Mouse (Mus musculus) hindbrain, embryonic 16.5 days (tissue): ENCODE data around the gene Slbp. TPM values are rescaled to one million over a fixed set of nuclear protein-coding genes. Genes with fewer than 3 reads are reported as not detected.

ENCODE experiments used
- ATAC-seq: fragments of 200-750 bp; cut with Nextera tagmentation; 2 replicates; pipeline ENCODE4 v1.8.0; 2017; ENCODE audit warnings: moderate TSS enrichment, moderate library complexity
- H3K27ac ChIP-seq: fragments of 300-500 bp; sonication (generic); 2 replicates; pipeline ENCODE4 v1.5.1; 2014; ENCODE audit warnings: low read depth, mild to moderate bottlenecking, control low read depth, low read length, moderate library complexity
- H3K27me3 ChIP-seq: fragments of 300-500 bp; sonication (generic); replicated peaks from 2 replicates; pipeline ENCODE4 v1.6.1; 2014; ENCODE audit warnings: low read length; ENCODE audit not compliant: control insufficient read depth, insufficient read depth
- H3K36me3 ChIP-seq: fragments of 300-500 bp; sonication (generic); 2 replicates; pipeline ENCODE4 v1.6.1; 2014; ENCODE audit warnings: mild to moderate bottlenecking, low read length, moderate library complexity, mixed read lengths; ENCODE audit not compliant: control insufficient read depth, insufficient read depth
- H3K4me1 ChIP-seq: fragments of 300-500 bp; sonication (generic); 2 replicates; pipeline ENCODE4 v1.6.1; 2014; ENCODE audit warnings: low read depth, low read length; ENCODE audit not compliant: control insufficient read depth, insufficient read depth
- H3K4me2 ChIP-seq: fragments of 300-500 bp; sonication (generic); 2 replicates; pipeline ENCODE4 v1.6.1; 2014; ENCODE audit warnings: mild to moderate bottlenecking, low read length, control low read depth, moderate library complexity
- H3K4me3 ChIP-seq: fragments of 300-500 bp; sonication (generic); 2 replicates; pipeline ENCODE4 v1.5.1; 2014; ENCODE audit warnings: mild to moderate bottlenecking, low read length, control low read depth, moderate library complexity
- H3K9ac ChIP-seq: fragments of 300-500 bp; sonication (generic); 2 replicates; pipeline ENCODE4 v1.6.1; 2014; ENCODE audit warnings: low read depth, mild to moderate bottlenecking, control low read depth, low read length, moderate library complexity
- H3K9me3 ChIP-seq: fragments of 300-500 bp; sonication (generic); 2 replicates; pipeline ENCODE4 v1.6.1; 2014; ENCODE audit warnings: mild to moderate bottlenecking, low read length, moderate library complexity; ENCODE audit not compliant: control insufficient read depth
- WGBS: fragments of 180-500 bp; shearing (Covaris S2); extraction: QIAGEN DNeasy Blood & Tissue Kit; methylation state at CpG from one replicate; pipeline ENCODE4 v1.1.7; 2014; 5-methylcytosine and 5-hydroxymethylcytosine counted together
- polyA plus RNA-seq: library from polyadenylated mRNA; unstranded; fragments of >200 nt; fragmentation: Nextera tagmentation; extraction: Ambion mirVana; gene quantifications from 2 replicates; pipeline ENCODE4 v1.2.1, GENCODE M21; 2015

Gene Slbp
- polyA plus RNA-seq, 1 experiment from 2014 or later: 133 TPM

DNA sequence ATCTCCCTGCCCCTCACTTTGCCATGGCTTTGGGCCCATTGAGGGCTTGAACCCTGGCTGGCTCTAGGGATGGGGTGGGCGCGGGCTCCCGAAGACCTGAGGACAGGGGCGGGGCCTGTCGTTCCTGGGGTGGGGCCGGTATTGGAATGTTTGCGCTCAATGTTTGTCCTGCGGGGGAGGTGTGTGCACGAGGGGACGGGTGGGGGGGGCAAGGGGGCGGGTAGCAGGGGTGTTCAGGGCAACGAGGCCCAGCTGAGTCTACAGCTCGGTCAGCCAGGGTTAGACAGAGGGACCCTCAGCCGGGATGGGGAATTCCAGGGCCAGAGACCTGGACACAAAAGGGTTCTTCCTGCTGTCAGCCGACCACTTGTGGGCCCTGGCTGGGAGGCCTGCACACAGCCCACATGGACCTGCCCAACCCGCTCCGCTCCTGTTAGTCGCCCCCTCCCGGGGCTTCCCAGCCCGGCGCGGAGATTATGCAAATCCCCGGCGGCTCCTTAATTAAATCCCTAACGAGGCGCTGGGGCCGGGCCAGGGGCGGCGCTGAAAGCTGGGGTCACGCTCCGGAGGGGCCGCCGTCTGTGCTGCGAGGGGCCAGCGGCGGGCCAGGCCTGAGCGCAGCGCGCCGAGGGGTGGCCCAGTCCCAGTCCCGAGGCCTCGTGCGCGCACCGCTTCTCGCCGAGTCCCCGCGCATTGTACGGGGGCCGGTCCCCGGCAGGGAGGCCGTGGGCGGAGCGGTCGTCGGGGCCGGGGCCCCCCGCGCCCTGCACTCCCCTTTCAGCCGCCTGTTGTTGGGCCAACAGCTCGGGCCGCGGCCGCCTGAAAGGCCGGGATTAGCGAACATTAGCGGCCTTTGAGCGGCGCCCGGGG lies 42.7 kb upstream of the Slbp start:
- no peaks in the 10 kb centered on the region for H3K9me3 ChIP-seq
- peak overlapping the region; percentile 68 for H3K9ac ChIP-seq
- WGBS: under 1% methylated on average over 53 of the region's 71 CpGs
- ATAC-seq: peak; percentile 69
- peak overlapping the region; percentile 46 for H3K4me3 ChIP-seq
- no peaks in the 10 kb centered on the region for H3K36me3 ChIP-seq
- peaks cover 19% of the 10 kb centered on the region for H3K27me3 ChIP-seq
- H3K4me2 ChIP-seq: peak overlapping the region; percentile 87
- H3K27ac ChIP-seq: peak overlapping the region; percentile 63
- peaks cover 18% of the 10 kb centered on the region for H3K4me1 ChIP-seq

GRCm38 (mm10) chr5:33694461-33694847 lies 42.1 kb upstream of the Slbp start:
- H3K4me3 ChIP-seq: no peak overlapping the region
- H3K36me3 ChIP-seq: no peaks in the 10 kb centered on the region
- no peak overlapping the region for H3K27ac ChIP-seq
- H3K27me3 ChIP-seq: peaks cover 19% of the 10 kb centered on the region
- H3K9ac ChIP-seq: no peak overlapping the region
- no peak overlapping the region for H3K4me2 ChIP-seq
- H3K9me3 ChIP-seq: no peaks in the 10 kb centered on the region
- WGBS: 43% methylated on average over 9 of the region's 9 CpGs
- H3K4me1 ChIP-seq: peaks cover 23% of the 10 kb centered on the region
- no peak for ATAC-seq

DNA sequence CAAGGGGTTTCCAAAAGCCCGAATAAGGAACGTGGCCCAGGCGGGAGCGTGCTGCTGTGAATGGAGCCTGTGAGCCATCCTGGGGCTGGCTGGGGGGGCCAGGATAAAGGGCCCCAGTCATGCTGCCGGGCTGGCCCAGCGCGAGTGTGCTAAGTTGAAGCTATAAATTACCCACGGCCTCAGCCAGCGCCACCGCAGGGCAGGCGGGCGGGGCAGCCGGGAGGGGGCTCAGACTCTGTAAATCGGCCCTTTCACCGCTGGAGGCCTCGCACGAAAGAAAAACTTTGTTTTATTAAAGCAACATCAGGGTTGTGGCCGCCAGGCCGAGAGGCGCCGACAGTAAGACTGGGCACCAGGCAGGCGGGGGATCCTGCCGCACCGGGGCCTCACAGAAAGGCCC lies 40.0 kb upstream of the Slbp start:
- peak overlapping the region; percentile 28; the same call in 1 of the 2 replicates for H3K9ac ChIP-seq
- peaks cover 34% of the 10 kb centered on the region for H3K4me1 ChIP-seq
- H3K9me3 ChIP-seq: no peaks in the 10 kb centered on the region
- no peaks in the 10 kb centered on the region for H3K36me3 ChIP-seq
- no peak overlapping the region for H3K4me2 ChIP-seq
- H3K27me3 ChIP-seq: peaks cover 14% of the 10 kb centered on the region
- WGBS: 4% methylated on average over 24 of the region's 24 CpGs
- peak; percentile 8; the same call in 1 of the 2 replicates for ATAC-seq
- H3K4me3 ChIP-seq: no peak overlapping the region
- H3K27ac ChIP-seq: peak overlapping the region; percentile 63

GRCm38 (mm10) chr5:33689852-33690645 lies 37.7 kb upstream of the Slbp start:
- no peaks in the 10 kb centered on the region for H3K9me3 ChIP-seq
- no peak overlapping the region for H3K4me3 ChIP-seq
- H3K4me1 ChIP-seq: peaks cover 25% of the 10 kb centered on the region
- no peak overlapping the region; the same call in 1 of the 2 replicates for H3K4me2 ChIP-seq
- H3K27me3 ChIP-seq: peaks cover 2% of the 10 kb centered on the region
- no peak overlapping the region for H3K9ac ChIP-seq
- 54% methylated on average over 11 of the region's 11 CpGs for WGBS
- H3K27ac ChIP-seq: peak overlapping the region; percentile 69
- peak; percentile 65 for ATAC-seq
- no peaks in the 10 kb centered on the region for H3K36me3 ChIP-seq

DNA sequence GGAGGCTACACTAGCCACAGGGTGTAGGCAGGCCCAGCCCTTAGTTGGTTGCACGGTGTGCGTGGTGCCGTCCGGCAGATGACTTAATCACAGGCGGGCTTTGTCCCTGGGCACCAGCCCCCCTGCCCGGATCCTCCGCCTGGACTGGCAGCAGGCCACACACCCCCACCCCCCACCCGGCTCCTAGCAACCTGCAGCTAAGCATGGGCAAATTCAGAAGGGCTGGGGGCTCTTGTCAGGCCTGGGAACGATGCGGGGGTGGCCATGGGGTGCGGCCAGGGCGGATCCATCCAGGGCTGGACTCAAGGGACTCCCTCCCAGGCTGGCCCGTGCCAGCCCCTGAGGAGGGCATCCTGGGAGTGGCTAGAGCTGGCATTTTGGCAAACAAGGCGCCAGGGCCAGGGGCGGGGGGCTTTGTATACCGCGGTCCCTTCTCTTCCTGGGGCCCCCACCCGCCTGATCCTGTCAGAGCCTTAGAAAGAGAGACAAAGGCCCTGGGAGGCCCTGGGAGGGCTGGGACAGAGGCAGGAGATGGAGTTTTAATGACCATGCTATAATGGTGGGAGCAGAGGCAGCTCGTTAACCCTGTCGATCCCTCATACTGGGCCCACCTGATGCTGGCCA lies 37.0 kb upstream of the Slbp start:
- Histone ChIP-seq H3K27ac (peak overlapping the region; percentile 76), H3K36me3 (no peaks in the 10 kb centered on the region), H3K4me2 (no peak overlapping the region; the same call in 1 of the 2 replicates), H3K4me1 (peaks cover 20% of the 10 kb centered on the region), H3K27me3 (peaks cover 2% of the 10 kb centered on the region), H3K4me3 (no peak overlapping the region), H3K9ac (peak overlapping the region; percentile 15), H3K9me3 (no peaks in the 10 kb centered on the region)
- ATAC-seq: peak; percentile 92
- 12% methylated on average over 20 of the region's 20 CpGs for WGBS

DNA sequence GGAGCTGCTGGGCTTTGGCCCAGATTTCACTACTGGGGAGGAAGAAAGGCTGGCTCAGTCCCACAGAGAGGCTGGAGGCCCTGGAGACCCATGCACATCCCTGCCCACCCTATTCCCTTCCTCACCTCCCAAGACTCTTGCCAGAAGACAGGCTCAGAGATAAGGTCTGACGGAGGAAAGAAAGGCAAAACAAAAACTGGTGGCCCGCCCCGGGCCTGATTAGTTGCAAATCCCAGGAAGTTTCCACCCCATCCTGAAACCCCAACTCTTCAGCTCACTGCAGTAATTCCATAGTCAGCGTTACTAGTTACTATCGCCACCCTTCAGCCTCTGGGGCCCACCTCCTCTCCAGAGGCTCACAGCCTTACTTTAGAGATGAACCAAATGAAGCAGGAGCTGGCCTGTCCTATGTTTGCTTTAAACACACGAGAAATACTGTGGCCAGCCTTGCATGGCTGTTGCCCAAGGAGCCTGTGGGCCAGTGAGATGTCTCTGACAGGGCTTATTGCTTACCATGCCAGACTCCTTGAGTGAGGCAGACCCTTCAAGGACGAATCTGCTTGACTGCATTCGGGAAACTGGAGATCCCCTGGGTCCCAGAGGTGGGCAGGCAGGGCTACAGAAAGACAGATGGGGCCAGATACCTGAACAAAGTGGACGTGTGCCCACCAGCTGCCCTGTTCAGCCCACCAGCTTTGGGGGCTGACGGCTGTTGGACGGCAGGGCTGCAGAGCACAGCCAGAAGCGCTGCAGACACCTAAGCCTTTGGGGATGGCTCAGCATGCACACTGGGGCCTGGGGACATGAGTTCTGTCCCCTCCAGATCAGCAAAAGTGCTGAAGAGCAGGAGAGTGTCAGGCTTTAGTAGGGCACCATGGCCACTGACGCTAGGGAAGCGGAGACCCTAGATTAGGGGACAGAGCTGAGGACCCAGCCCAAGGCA lies 36.2 kb upstream of the Slbp start:
- H3K27ac ChIP-seq: peak overlapping the region; percentile 76
- H3K27me3 ChIP-seq: peaks cover 2% of the 10 kb centered on the region
- H3K4me2 ChIP-seq: no peak overlapping the region

GRCm38 (mm10) chr5:33687142-33687541 lies 34.8 kb upstream of the Slbp start:
- Histone ChIP-seq H3K9ac (no peak overlapping the region), H3K4me1 (peaks cover 16% of the 10 kb centered on the region), H3K27ac (no peak overlapping the region), H3K36me3 (no peaks in the 10 kb centered on the region), H3K27me3 (no peaks in the 10 kb centered on the region; the same call in 1 of the 2 replicates), H3K4me2 (no peak overlapping the region), H3K4me3 (no peak overlapping the region), H3K9me3 (no peaks in the 10 kb centered on the region)
- ATAC-seq: no peak
- 55% methylated on average over 4 of the region's 4 CpGs for WGBS

More for the DNA sequence above, 36.2 kb upstream of the Slbp start:
- Histone ChIP-seq H3K9me3 (no peaks in the 10 kb centered on the region), H3K36me3 (no peaks in the 10 kb centered on the region), H3K4me1 (peaks cover 20% of the 10 kb centered on the region), H3K9ac (no peak overlapping the region; the same call in 1 of the 2 replicates), H3K4me3 (no peak overlapping the region)
- no peak for ATAC-seq
- WGBS: 38% methylated on average over 14 of the region's 14 CpGs

GRCm38 (mm10) chr5:33684932-33685331 lies 32.6 kb upstream of the Slbp start:
- H3K27ac ChIP-seq: no peak overlapping the region

More at GRCm38 (mm10) chr5:33684932-33685331, 32.6 kb upstream of the Slbp start:
- no peak for ATAC-seq
- H3K9me3 ChIP-seq: no peaks in the 10 kb centered on the region
- H3K9ac ChIP-seq: no peak overlapping the region
- 76% methylated on average over 4 of the region's 4 CpGs for WGBS
- peaks cover 15% of the 10 kb centered on the region for H3K4me1 ChIP-seq
- no peaks in the 10 kb centered on the region for H3K36me3 ChIP-seq
- H3K4me2 ChIP-seq: no peak overlapping the region
- no peak overlapping the region for H3K4me3 ChIP-seq
- no peaks in the 10 kb centered on the region; the same call in 1 of the 2 replicates for H3K27me3 ChIP-seq
